Mouse (Mus musculus) bone marrow macrophage, adult 2 months (primary cell): Measurements from ENCODE around the gene Rasgef1b. TPM values are rescaled to one million over a fixed set of nuclear protein-coding genes. Genes with fewer than 3 reads are reported as not detected.

Source experiments
- H3K27ac ChIP-seq: 2 replicates; pipeline ENCODE4 v1.5.1; 2012; ENCODE audit warnings: low read depth, low read length; ENCODE audit not compliant: insufficient read depth
- H3K4me1 ChIP-seq: 2 replicates; pipeline ENCODE4 v1.6.1; 2012; ENCODE audit warnings: low read length; ENCODE audit not compliant: control insufficient read depth, insufficient read depth
- H3K4me3 ChIP-seq: 2 replicates; pipeline ENCODE4 v1.5.1; 2012; ENCODE audit warnings: mild to moderate bottlenecking, low read length, moderate library complexity; ENCODE audit not compliant: insufficient read depth
- CTCF ChIP-seq: IDR thresholded peaks from 2 replicates; pipeline ENCODE4 v1.5.1; 2012; ENCODE audit warnings: low read depth, mild to moderate bottlenecking, low read length, moderate library complexity
- POLR2A ChIP-seq: IDR thresholded peaks from 2 replicates; pipeline ENCODE4 v1.6.1; 2012; ENCODE audit warnings: mild to moderate bottlenecking, low read depth, low read length, borderline replicate concordance
- polyA plus RNA-seq: library from polyadenylated mRNA; stranded (reverse); fragments of >200 nt; gene quantifications from 2 replicates; pipeline ENCODE4 v1.2.4, GENCODE M21; 2012; ENCODE audit not compliant: missing spikeins, insufficient read depth, insufficient read length

The Rasgef1b gene
- polyA plus RNA-seq, 1 experiment = 46.5 TPM

- Histone ChIP-seq H3K27ac (no peak overlapping the region), H3K4me1 (no peaks in the 10 kb centered on the region; the same call in 1 of the 2 replicates), H3K4me3 (no peak overlapping the region)
- TF ChIP-seq POLR2A = no peak
- TF ChIP-seq CTCF = no peak
These were observed 334.3 kb downstream of the Rasgef1b start for GRCm38 (mm10) chr5:99394578-99394977.

- Histone ChIP-seq H3K4me3 (no peak overlapping the region), H3K27ac (no peak overlapping the region), H3K4me1 (peaks cover 2% of the 10 kb centered on the region)
- TF ChIP-seq CTCF (no peak), POLR2A (no peak)
These were observed 337.3 kb downstream of the Rasgef1b start for GRCm38 (mm10) chr5:99391525-99391924.

GRCm38 (mm10) chr5:99390776-99391175 is 338.1 kb downstream of the Rasgef1b start:
- Histone ChIP-seq H3K4me1 (peaks cover 6% of the 10 kb centered on the region), H3K27ac (no peak overlapping the region), H3K4me3 (no peak overlapping the region)
- no peak for TF ChIP-seq CTCF
- TF ChIP-seq POLR2A = no peak

GRCm38 (mm10) chr5:99390314-99390713 is 338.6 kb downstream of the Rasgef1b start:
- Histone ChIP-seq H3K27ac (no peak overlapping the region), H3K4me3 (no peak overlapping the region), H3K4me1 (peaks cover 6% of the 10 kb centered on the region)
- no peak for TF ChIP-seq POLR2A
- TF ChIP-seq CTCF = no peak

DNA sequence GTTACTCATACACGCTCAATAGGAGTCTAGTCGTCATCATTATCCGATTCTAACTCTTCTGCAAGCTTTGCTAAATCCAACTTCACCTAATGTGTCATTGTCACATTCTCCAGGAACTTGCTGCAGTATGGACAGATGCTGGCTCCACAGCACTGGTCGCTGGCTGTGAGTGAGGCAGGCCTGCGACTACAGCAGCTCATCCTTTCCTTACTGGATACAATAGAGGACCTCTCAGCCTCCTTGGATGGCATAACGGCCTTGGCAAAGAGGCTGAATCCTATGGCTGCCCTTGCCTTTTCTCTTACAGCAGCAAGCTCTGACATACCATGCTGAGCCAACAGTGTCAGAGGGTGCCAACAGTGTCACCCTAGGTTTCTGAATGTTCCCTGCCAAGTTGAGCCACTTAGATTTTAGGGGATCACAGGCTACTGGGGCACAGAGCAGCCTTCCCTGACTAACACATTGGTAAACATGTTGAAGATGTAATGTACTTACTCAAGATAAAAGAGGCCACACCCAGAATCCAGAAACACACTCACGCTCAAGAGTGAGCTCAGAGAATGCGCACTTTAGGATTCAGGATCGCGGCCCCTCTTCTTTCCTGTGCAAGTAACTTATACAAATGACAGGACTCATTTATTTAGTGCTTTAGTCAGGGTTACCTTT is 340.1 kb downstream of the Rasgef1b start:
- peaks cover 8% of the 10 kb centered on the region for H3K4me1 ChIP-seq
- no peak overlapping the region for H3K4me3 ChIP-seq
- H3K27ac ChIP-seq = no peak overlapping the region
- no peak for TF ChIP-seq POLR2A
- TF ChIP-seq CTCF = no peak

GRCm38 (mm10) chr5:99388131-99388530 is 340.7 kb downstream of the Rasgef1b start:
- TF ChIP-seq POLR2A = no peak
- TF ChIP-seq CTCF = no peak
- peaks cover 14% of the 10 kb centered on the region for H3K4me1 ChIP-seq
- no peak overlapping the region for H3K4me3 ChIP-seq
- no peak overlapping the region for H3K27ac ChIP-seq

- Histone ChIP-seq H3K4me3 (no peak overlapping the region), H3K27ac (no peak overlapping the region), H3K4me1 (peaks cover 18% of the 10 kb centered on the region)
- TF ChIP-seq POLR2A (no peak), CTCF (no peak)
These were observed 341.5 kb downstream of the Rasgef1b start for GRCm38 (mm10) chr5:99387185-99387981.

- Histone ChIP-seq H3K4me1 (peaks cover 22% of the 10 kb centered on the region), H3K4me3 (no peak overlapping the region), H3K27ac (no peak overlapping the region)
- no peak for TF ChIP-seq CTCF
- no peak for TF ChIP-seq POLR2A
These were observed 342.5 kb downstream of the Rasgef1b start for GRCm38 (mm10) chr5:99386246-99386845.

GRCm38 (mm10) chr5:99385737-99386136 is 343.1 kb downstream of the Rasgef1b start:
- Histone ChIP-seq H3K4me1 (peaks cover 26% of the 10 kb centered on the region), H3K27ac (no peak overlapping the region), H3K4me3 (no peak overlapping the region)
- TF ChIP-seq CTCF = no peak
- no peak for TF ChIP-seq POLR2A

DNA sequence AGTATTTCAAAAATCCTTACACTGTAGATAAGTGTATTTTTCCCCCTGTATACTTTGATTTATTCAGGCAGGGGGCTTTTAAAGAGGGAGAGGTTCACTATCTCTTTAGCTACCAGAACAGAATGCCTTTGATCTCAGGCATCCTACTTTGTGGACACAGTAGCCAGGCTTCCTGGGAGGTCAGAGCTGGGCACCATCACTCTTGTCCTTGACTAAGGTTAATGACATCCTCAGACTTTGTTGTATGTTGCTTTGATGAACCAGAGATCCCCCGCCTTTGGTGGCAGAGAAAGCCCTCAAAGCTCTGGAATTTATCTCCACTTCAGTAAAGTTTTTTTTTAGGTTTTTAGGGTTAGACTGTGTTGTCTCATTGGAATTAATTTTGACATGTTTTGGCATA is 343.8 kb downstream of the Rasgef1b start:
- no peak for TF ChIP-seq POLR2A
- no peak for TF ChIP-seq CTCF
- Histone ChIP-seq H3K4me3 (no peak overlapping the region), H3K4me1 (peaks cover 32% of the 10 kb centered on the region), H3K27ac (no peak overlapping the region)
